Mouse (Mus musculus) intestine, postnatal 0 days (tissue): ENCODE data around the gene Sds. TPM values are rescaled to one million over a fixed set of nuclear protein-coding genes. Genes with fewer than 3 reads are reported as not detected.
"Not testable (repeated sequence)": the region's sequence is repeated elsewhere in the genome, so short reads cannot be mapped to it uniquely, and the experiment has no call there.

ENCODE experiments used
- ATAC-seq: fragments of 200-750 bp; cut with Nextera tagmentation; 2 replicates; pipeline ENCODE4 v1.8.0; 2017; ENCODE audit warnings: mild to moderate bottlenecking, moderate TSS enrichment, moderate library complexity
- H3K27ac ChIP-seq: fragments of 300-500 bp; sonication (generic); 2 replicates; pipeline ENCODE4 v1.5.1; 2014; ENCODE audit warnings: mild to moderate bottlenecking, low read depth, low read length, moderate library complexity
- H3K27me3 ChIP-seq: fragments of 300-500 bp; sonication (generic); replicated peaks from 2 replicates; pipeline ENCODE4 v1.6.1; 2014; ENCODE audit warnings: low read length, mixed read lengths; ENCODE audit not compliant: control insufficient read depth, insufficient read depth
- H3K36me3 ChIP-seq: fragments of 300-500 bp; sonication (generic); 2 replicates; pipeline ENCODE4 v1.6.1; 2014; ENCODE audit warnings: mild to moderate bottlenecking, moderate library complexity; ENCODE audit not compliant: control insufficient read depth, insufficient read depth
- H3K4me1 ChIP-seq: fragments of 300-500 bp; sonication (generic); replicated peaks from 2 replicates; pipeline ENCODE4 v1.6.1; 2014; ENCODE audit warnings: antibody characterized with exemption, low read length, mixed read lengths; ENCODE audit not compliant: control insufficient read depth, insufficient read depth
- H3K4me2 ChIP-seq: fragments of 300-500 bp; sonication (generic); replicated peaks from 2 replicates; pipeline ENCODE4 v1.6.1; 2014; ENCODE audit warnings: low read depth, mild to moderate bottlenecking, moderate library complexity
- H3K4me3 ChIP-seq: fragments of 300-500 bp; sonication (generic); 2 replicates; pipeline ENCODE4 v1.5.1; 2014; ENCODE audit warnings: low read depth, low read length
- H3K9ac ChIP-seq: fragments of 300-500 bp; sonication (generic); 2 replicates; pipeline ENCODE4 v1.6.1; 2014; ENCODE audit warnings: mild to moderate bottlenecking, low read depth, low read length
- H3K9me3 ChIP-seq: fragments of 300-500 bp; sonication (generic); 2 replicates; pipeline ENCODE4 v1.6.1; 2016; ENCODE audit warnings: mixed run types; ENCODE audit not compliant: control insufficient read depth
- CTCF ChIP-seq: sonication (generic); IDR thresholded peaks from 2 replicates; pipeline ENCODE4 v1.5.1; 2016; ENCODE audit warnings: low read depth, mild to moderate bottlenecking, control low read depth, antibody characterized with exemption, moderate library complexity
- WGBS: fragments of 180-500 bp; shearing (Covaris S2); extraction: QIAGEN DNeasy Blood & Tissue Kit; methylation state at CpG from one replicate; pipeline ENCODE4 v1.1.7; 2014; 5-methylcytosine and 5-hydroxymethylcytosine counted together
- polyA plus RNA-seq: library from polyadenylated mRNA; unstranded; fragments of >200 nt; fragmentation: Nextera tagmentation; extraction: Ambion mirVana; gene quantifications from 2 replicates; pipeline ENCODE4 v1.2.1, GENCODE M21; 2015

Sds gene
- polyA plus RNA-seq, 1 experiment from 2014 or later: not detected

DNA sequence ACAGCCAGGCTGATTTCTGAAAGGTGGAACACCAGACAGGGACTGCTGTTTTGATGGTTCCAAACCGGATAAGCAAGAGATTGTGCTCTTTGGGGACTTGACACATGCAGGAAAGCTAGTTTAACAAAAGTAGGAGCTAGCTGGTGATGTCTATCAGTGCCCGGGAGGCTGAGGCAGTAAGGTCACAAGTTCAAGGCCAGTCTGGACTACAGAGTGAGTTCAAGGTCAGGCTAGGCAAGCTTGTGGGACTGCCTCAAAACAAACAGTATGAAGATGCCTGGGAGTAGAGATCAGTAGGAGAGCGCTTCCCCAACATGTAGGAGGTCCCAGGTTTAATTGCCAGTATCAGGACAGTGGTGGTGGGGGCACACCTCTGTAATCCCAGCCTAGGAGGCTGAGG is 20.7 kb downstream of the Sds start:
- Histone ChIP-seq H3K4me3 (no peak overlapping the region), H3K27ac (no peak overlapping the region), H3K4me1 (no peaks in the 10 kb centered on the region), H3K4me2 (no peak overlapping the region), H3K36me3 (peaks cover 32% of the 10 kb centered on the region; the same call in 1 of the 2 replicates), H3K27me3 (no peaks in the 10 kb centered on the region), H3K9me3 (no peaks in the 10 kb centered on the region), H3K9ac (no peak overlapping the region)
- WGBS: 82% methylated on average over 3 of the region's 3 CpGs
- ATAC-seq: no peak
- TF ChIP-seq CTCF: no peak

GRCm38 (mm10) chr5:120499202-120499601 is 22.9 kb downstream of the Sds start:
- H3K9me3 ChIP-seq: no peaks in the 10 kb centered on the region
- no peak for ATAC-seq
- H3K27ac ChIP-seq: no peak overlapping the region
- WGBS: 83% methylated on average over 4 of the region's 4 CpGs
- 0 out of 2 replicates have a peak, but pooled peaks cover 5% of the 10 kb centered on the region for H3K4me1 ChIP-seq
- H3K4me3 ChIP-seq: no peak overlapping the region
- no peaks in the 10 kb centered on the region for H3K27me3 ChIP-seq
- H3K4me2 ChIP-seq: no peak overlapping the region
- peaks cover 13% of the 10 kb centered on the region; the same call in 1 of the 2 replicates for H3K36me3 ChIP-seq
- no peak for TF ChIP-seq CTCF
- H3K9ac ChIP-seq: no peak overlapping the region

- 87% methylated on average over 9 of the region's 9 CpGs for WGBS
- peaks cover 11% of the 10 kb centered on the region; the same call in 1 of the 2 replicates for H3K36me3 ChIP-seq
- H3K4me2 ChIP-seq, H3K27ac ChIP-seq, H3K9ac ChIP-seq, H3K4me3 ChIP-seq, H3K27me3 ChIP-seq, ATAC-seq, H3K9me3 ChIP-seq, H3K4me1 ChIP-seq: not testable (repeated sequence)
- TF ChIP-seq CTCF: 0 out of 2 replicates have a peak, but pooled peaks have one; percentile 27
Measured at GRCm38 (mm10) chr5:120500609-120501008, 24.3 kb downstream of the Sds start.

DNA sequence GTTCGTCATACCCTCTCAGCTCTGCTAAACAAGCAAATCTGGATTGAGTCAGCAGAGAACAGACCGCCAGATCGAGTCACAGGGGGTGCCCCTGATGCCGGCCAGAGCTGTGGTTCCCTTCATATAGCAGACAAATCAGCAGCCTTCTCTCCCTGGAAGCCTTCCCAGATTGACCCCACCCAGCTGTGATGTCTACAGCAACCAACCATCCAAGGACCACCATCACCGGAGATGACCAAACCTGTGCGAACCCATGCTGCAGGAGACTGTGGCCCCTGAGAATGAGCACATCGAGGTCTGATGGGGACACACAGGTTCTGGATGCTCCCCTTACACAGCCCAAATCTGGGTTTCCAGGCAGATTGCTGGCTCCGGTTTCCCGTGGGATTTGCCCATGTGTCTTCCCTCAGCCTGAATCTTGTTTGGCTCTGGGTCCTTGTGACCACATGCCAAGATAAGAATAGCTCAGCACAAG is 25.9 kb downstream of the Sds start:
- no peak for ATAC-seq
- TF ChIP-seq CTCF: no peak
- H3K36me3 ChIP-seq: peaks cover 6% of the 10 kb centered on the region; the same call in 1 of the 2 replicates
- 57% methylated on average over 9 of the region's 9 CpGs for WGBS
- no peaks in the 10 kb centered on the region for H3K27me3 ChIP-seq
- H3K4me2 ChIP-seq: peak overlapping the region; percentile 91
- peak overlapping the region; percentile 78 for H3K9ac ChIP-seq
- H3K9me3 ChIP-seq: no peaks in the 10 kb centered on the region
- H3K4me3 ChIP-seq: peak overlapping the region; percentile 94
- 0 out of 2 replicates have a peak, but pooled peaks cover 5% of the 10 kb centered on the region for H3K4me1 ChIP-seq
- H3K27ac ChIP-seq: no peak overlapping the region

- Histone ChIP-seq H3K27ac (no peak overlapping the region), H3K36me3 (peaks cover 6% of the 10 kb centered on the region; the same call in 1 of the 2 replicates), H3K4me3 (peak overlapping the region; percentile 94), H3K4me2 (peak overlapping the region; percentile 91), H3K9ac (peak overlapping the region; percentile 78), H3K27me3 (no peaks in the 10 kb centered on the region), H3K9me3 (no peaks in the 10 kb centered on the region), H3K4me1 (0 out of 2 replicates have a peak, but pooled peaks cover 5% of the 10 kb centered on the region)
- no peak for TF ChIP-seq CTCF
- no peak for ATAC-seq
- 6% methylated on average over 12 of the region's 12 CpGs for WGBS
Measured at GRCm38 (mm10) chr5:120502675-120503143, 26.4 kb downstream of the Sds start.

GRCm38 (mm10) chr5:120503144-120503795 is 26.9 kb downstream of the Sds start, which contains the start of gene Plbd2:
Gene Plbd2, minus strand, starts transcription at chr5:120503625.
- H3K9ac ChIP-seq: peak within 1 kb of the TSS; percentile 78
- H3K36me3 ChIP-seq: peaks cover 3% of the 10 kb centered on the region; the same call in 1 of the 2 replicates
- H3K27me3 ChIP-seq: no peaks in the 10 kb centered on the region
- no peak within 1 kb of the TSS for H3K27ac ChIP-seq
- H3K4me2 ChIP-seq: peak within 1 kb of the TSS; percentile 91
- peak; percentile 67 for ATAC-seq
- no peaks in the 10 kb centered on the region for H3K9me3 ChIP-seq
- no peak for TF ChIP-seq CTCF
- H3K4me1 ChIP-seq: 0 out of 2 replicates have a peak, but pooled peaks cover 5% of the 10 kb centered on the region
- WGBS: 0% methylated on average over 54 of the region's 55 CpGs
- peak within 1 kb of the TSS; percentile 94 for H3K4me3 ChIP-seq
